27 mouse cellular contexts compared by ENCODE assay signal in genomic region chr3:50130319-50130718, GRCm38 (mm10).
"Had no signal": no experiment of that assay in that cellular context is flagged by ENCODE, and none has a peak within 500 bp of the region (broad histone marks: within the 10 kb centered on the region; RNA-seq: fewer than 3 reads in every experiment).

No protein-coding gene starts in this region.

- ATAC-seq: hindbrain, embryonic 16.5 days; inflammation-experienced regulatory T-cells, adult 6 months; intestine, embryonic 15.5 days; intestine, postnatal 0 days had no signal

- H3K4me2 ChIP-seq: heart, embryonic 12.5 days; hindbrain, embryonic 12.5 days; hindbrain, embryonic 14.5 days; intestine, embryonic 15.5 days; limb, embryonic 12.5 days; liver, embryonic 11.5 days; liver, embryonic 13.5 days; liver, embryonic 15.5 days had no signal

- H3K4me1 ChIP-seq: heart, embryonic 10.5 days; heart, embryonic 12.5 days; hindbrain, embryonic 12.5 days; intestine, embryonic 15.5 days; limb, embryonic 10.5 days; limb, embryonic 12.5 days; liver, embryonic 13.5 days; liver, embryonic 15.5 days had no signal

- DNase-seq: gastrocnemius, postnatal 14 days; gastrocnemius, postnatal 36 days; heart, adult 18-20 months; heart, postnatal 10 days; heart, postnatal 4 days; kidney, adult 18-20 months; kidney, adult 8-10 months; kidney, postnatal 10 days; kidney, postnatal 25 days; kidney, postnatal 4 days; layer of hippocampus, adult 9-11 months; liver; liver, embryonic 13.5 days had no signal

- H3K36me3 ChIP-seq: heart, embryonic 10.5 days; heart, embryonic 12.5 days; hindbrain, embryonic 10.5 days; hindbrain, embryonic 12.5 days; intestine, embryonic 15.5 days; limb, embryonic 10.5 days; limb, embryonic 12.5 days; liver, embryonic 13.5 days; liver, embryonic 15.5 days had no signal

- H3K27me3 ChIP-seq: heart, embryonic 12.5 days; hindbrain, embryonic 12.5 days; intestine, embryonic 15.5 days; limb, embryonic 12.5 days; liver, embryonic 13.5 days; liver, embryonic 15.5 days had no signal

- H3K4me3 ChIP-seq: heart, embryonic 10.5 days; heart, embryonic 12.5 days; hindbrain, embryonic 10.5 days; hindbrain, embryonic 12.5 days; intestine, embryonic 15.5 days; left cerebral cortex, adult 2 months; limb, embryonic 10.5 days; limb, embryonic 12.5 days; liver, embryonic 13.5 days; liver, embryonic 15.5 days had no signal

- H3K9me3 ChIP-seq: heart, embryonic 10.5 days; heart, embryonic 12.5 days; hindbrain, embryonic 10.5 days; hindbrain, embryonic 12.5 days; intestine, embryonic 15.5 days; limb, embryonic 10.5 days; limb, embryonic 12.5 days; liver, embryonic 13.5 days; liver, embryonic 15.5 days had no signal

- H3K27ac ChIP-seq: heart, embryonic 10.5 days; hindbrain, embryonic 10.5 days; hindbrain, embryonic 12.5 days; hindbrain, embryonic 14.5 days; intestine, embryonic 15.5 days; left cerebral cortex, adult 2 months; limb, embryonic 10.5 days; limb, embryonic 12.5 days; liver, embryonic 13.5 days; liver, embryonic 15.5 days had no signal

- H3K9ac ChIP-seq: heart, embryonic 12.5 days; hindbrain, embryonic 12.5 days; hindbrain, embryonic 14.5 days; intestine, embryonic 15.5 days; limb, embryonic 12.5 days; liver, embryonic 13.5 days; liver, embryonic 15.5 days had no signal
